ENCODE assay signal across 8 mouse cellular contexts in the genomic region with DNA sequence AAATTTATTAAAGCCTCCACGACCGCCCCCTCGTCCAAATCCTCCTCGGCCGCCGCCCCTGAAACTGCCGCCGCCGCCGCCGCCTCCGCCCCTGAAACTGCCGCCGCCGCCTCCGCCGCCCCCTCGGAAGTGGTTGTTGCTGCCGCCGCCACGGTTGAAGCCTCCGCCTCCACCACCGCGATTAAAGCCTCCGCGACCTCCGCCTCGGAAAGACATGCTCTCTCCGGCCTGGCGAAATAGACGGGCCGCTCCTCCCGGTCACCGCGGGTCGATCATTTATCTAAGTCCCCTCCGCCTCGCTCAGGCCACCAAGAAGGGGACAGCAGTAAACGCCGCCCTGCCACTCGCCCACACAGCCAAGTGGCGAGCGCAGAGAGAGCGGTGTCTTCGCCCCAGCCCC. TPM values are rescaled to one million over a fixed set of nuclear protein-coding genes. Genes with fewer than 3 reads are reported as not detected.
DNase-seq lines count a peak whose midpoint lies in the region; ATAC-seq and TF ChIP-seq lines count a peak whose summit lies in the region.

No protein-coding gene starts in this region.

- H3ac ChIP-seq in C2C12 (ENCODE audit: control insufficient read depth, insufficient read length, low read depth) = peak overlapping the region; percentile 98

- no peak for TF ChIP-seq CTCF in C2C12 (IDR thresholded peaks at IDR 0.05; ENCODE audit: control insufficient read depth, insufficient read depth, insufficient read length)

- no peak for ATAC-seq in embryonic facial prominence, embryonic 12.5 days (ENCODE audit: insufficient number of reproducible peaks, insufficient read depth, low FRiP score, low TSS enrichment)
- peak; percentile 24 for ATAC-seq in inflammation-experienced regulatory T-cells, adult 6 months
- no peak; the same call in 1 of the 2 replicates for ATAC-seq in stomach, embryonic 16.5 days (ENCODE audit: insufficient read depth, low FRiP score)

- peak overlapping the region; percentile 74 for H3K4me2 ChIP-seq in embryonic facial prominence, embryonic 12.5 days (replicated peaks)
- H3K4me2 ChIP-seq in stomach, embryonic 16.5 days (ENCODE audit: low read depth, low read length) = peak overlapping the region; percentile 72

- H3K79me3 ChIP-seq in C2C12 (ENCODE audit: low read depth) = peaks cover 44% of the 10 kb centered on the region

- H3K9ac ChIP-seq in embryonic facial prominence, embryonic 12.5 days = peak overlapping the region; percentile 80
- H3K9ac ChIP-seq in stomach, embryonic 16.5 days (ENCODE audit: low read length) = peak overlapping the region; percentile 89

- peaks cover 53% of the 10 kb centered on the region for H3K79me2 ChIP-seq in C2C12 (ENCODE audit: control insufficient read depth, insufficient read depth)

- H3K4me1 ChIP-seq in embryonic facial prominence, embryonic 12.5 days = peaks cover 8% of the 10 kb centered on the region
- H3K4me1 ChIP-seq in stomach, embryonic 16.5 days (ENCODE audit: control insufficient read depth, insufficient read depth, low read length) = peaks cover 16% of the 10 kb centered on the region

- peaks cover 16% of the 10 kb centered on the region for H3K36me3 ChIP-seq in C2C12 (ENCODE audit: control insufficient read depth, insufficient read depth)
- peaks cover 14% of the 10 kb centered on the region for H3K36me3 ChIP-seq in embryonic facial prominence, embryonic 12.5 days
- H3K36me3 ChIP-seq in stomach, embryonic 16.5 days (ENCODE audit: control insufficient read depth, insufficient read depth, low read length) = no peaks in the 10 kb centered on the region

- H3K4me3 ChIP-seq in C2C12 (ENCODE audit: insufficient read depth, poor library complexity, severe bottlenecking) = peak overlapping the region; percentile 82
- peak overlapping the region; percentile 96 for H3K4me3 ChIP-seq in embryonic facial prominence, embryonic 12.5 days
- H3K4me3 ChIP-seq in stomach, embryonic 16.5 days (replicated peaks; ENCODE audit: low read length) = peak overlapping the region; percentile 91

- DNase-seq in gastrocnemius, adult 18-20 months (ENCODE audit: low spot score) = peak; percentile 20
- DNase-seq in gastrocnemius, adult 8-10 months (ENCODE audit: low spot score in 2 of 2) = no peak
- DNase-seq in lung, postnatal 14 days = peak; percentile 29
- DNase-seq in cerebellum, adult 11 months = no peak

- peaks cover 2% of the 10 kb centered on the region for H3K27me3 ChIP-seq in C2C12 (ENCODE audit: control insufficient read depth, insufficient read depth, insufficient read length)
- H3K27me3 ChIP-seq in embryonic facial prominence, embryonic 12.5 days = no peaks in the 10 kb centered on the region
- H3K27me3 ChIP-seq in stomach, embryonic 16.5 days (ENCODE audit: control insufficient read depth, insufficient read depth, low read length) = no peaks in the 10 kb centered on the region

- WGBS in embryonic facial prominence, embryonic 12.5 days = under 1% methylated on average over 45 of the region's 45 CpGs
- under 1% methylated on average over 45 of the region's 45 CpGs for WGBS in stomach, embryonic 16.5 days

- peak overlapping the region; percentile 86 for H3K27ac ChIP-seq in embryonic facial prominence, embryonic 12.5 days
- peak overlapping the region; percentile 85 for H3K27ac ChIP-seq in stomach, embryonic 16.5 days (ENCODE audit: low read length)

- no peaks in the 10 kb centered on the region for H3K9me3 ChIP-seq in embryonic facial prominence, embryonic 12.5 days
- no peaks in the 10 kb centered on the region for H3K9me3 ChIP-seq in stomach, embryonic 16.5 days (replicated peaks; ENCODE audit: control insufficient read depth, low read length)

TF ChIP-seq in C2C12, 6 proteins besides CTCF, POLR2A, EP300 and RAD21:
- TF ChIP-seq MAX (IDR thresholded peaks at IDR 0.05) (no peak), MYOG (IDR thresholded peaks at IDR 0.05; ENCODE audit: control insufficient read depth, extremely low read depth, insufficient read length) (no peak), USF1 (IDR thresholded peaks at IDR 0.05; ENCODE audit: low read depth) (no peak), FOSL1 (IDR thresholded peaks at IDR 0.05; ENCODE audit: insufficient read depth, low read length, poor library complexity, severe bottlenecking) (no peak), CEBPB (IDR thresholded peaks at IDR 0.05; ENCODE audit: low read depth) (no peak), MYOD1 (IDR thresholded peaks at IDR 0.05; ENCODE audit: control insufficient read depth, insufficient read length, low read depth) (no peak)

RNA-seq across cellular contexts. Expression of a gene that starts 0.6 kb away (rescaled TPM):
- 10 to 100 TPM; 19.7 to 21.7 TPM for total RNA-seq in gastrocnemius, adult 18-20 months (2021)
- total RNA-seq in gastrocnemius, adult 8-10 months (2022) = 10 to 100 TPM; 13.5 to 24.3 (median 18.7) TPM
- polyA plus RNA-seq in C2C12 (2012; fragmentation: generic; extraction: Trizol) = 222 TPM
- polyA plus RNA-seq in embryonic facial prominence, embryonic 12.5 days (2016; fragmentation: Nextera tagmentation; extraction: Ambion mirVana) = 107 and 111 TPM in 2 replicates
- polyA plus RNA-seq in inflammation-experienced regulatory T-cells, adult 6 months (2017; shearing (Covaris generic)) = 10 to 100 TPM; 13.5 to 14.1 (median 13.8) TPM
- polyA plus RNA-seq in stomach, embryonic 16.5 days (2015; fragmentation: Nextera tagmentation; extraction: Ambion mirVana) = 42.9 and 44.5 TPM in 2 replicates

RNA-seq across cellular contexts. Expression of a gene that starts 5.1 kb away (rescaled TPM):
- under 1 TPM in 1 of 2 experiments, not detected in 1; 0.38 TPM for total RNA-seq in gastrocnemius, adult 18-20 months (2021)
- total RNA-seq in gastrocnemius, adult 8-10 months (2022) = not detected
- not detected for polyA plus RNA-seq in C2C12 (2012; fragmentation: generic; extraction: Trizol)
- 0.52 and 0.84 TPM in 2 replicates for polyA plus RNA-seq in embryonic facial prominence, embryonic 12.5 days (2016; fragmentation: Nextera tagmentation; extraction: Ambion mirVana)
- not detected for polyA plus RNA-seq in inflammation-experienced regulatory T-cells, adult 6 months (2017; shearing (Covaris generic))
- 103 and 125 TPM in 2 replicates for polyA plus RNA-seq in stomach, embryonic 16.5 days (2015; fragmentation: Nextera tagmentation; extraction: Ambion mirVana)

RNA-seq across cellular contexts. Expression of a gene that starts 8.2 kb away (rescaled TPM):
- total RNA-seq in gastrocnemius, adult 18-20 months (2021) = not detected
- not detected for total RNA-seq in gastrocnemius, adult 8-10 months (2022)
- polyA plus RNA-seq in C2C12 (2012; fragmentation: generic; extraction: Trizol) = 0.04 TPM
- 0.32 and 0.35 TPM in 2 replicates for polyA plus RNA-seq in embryonic facial prominence, embryonic 12.5 days (2016; fragmentation: Nextera tagmentation; extraction: Ambion mirVana)
- polyA plus RNA-seq in inflammation-experienced regulatory T-cells, adult 6 months (2017; shearing (Covaris generic)) = under 1 TPM in 1 of 3 experiments, not detected in 2; 0.18 TPM
- polyA plus RNA-seq in stomach, embryonic 16.5 days (2015; fragmentation: Nextera tagmentation; extraction: Ambion mirVana) = 0.16 TPM in 1 of 2 replicates, not detected in the other

RNA-seq across cellular contexts. Expression of a gene that starts 26.8 kb away (rescaled TPM):
- total RNA-seq in gastrocnemius, adult 18-20 months (2021) = not detected
- not detected for total RNA-seq in gastrocnemius, adult 8-10 months (2022)
- polyA plus RNA-seq in C2C12 (2012; fragmentation: generic; extraction: Trizol) = not detected
- not detected in 2 replicates for polyA plus RNA-seq in embryonic facial prominence, embryonic 12.5 days (2016; fragmentation: Nextera tagmentation; extraction: Ambion mirVana)
- not detected for polyA plus RNA-seq in inflammation-experienced regulatory T-cells, adult 6 months (2017; shearing (Covaris generic))
- not detected in 2 replicates for polyA plus RNA-seq in stomach, embryonic 16.5 days (2015; fragmentation: Nextera tagmentation; extraction: Ambion mirVana)

RNA-seq across cellular contexts. Expression of a gene that starts 47.8 kb away (rescaled TPM):
- total RNA-seq in gastrocnemius, adult 18-20 months (2021) = 100 to 1,000 TPM in 1 of 2 experiments, 10 to 100 TPM in 1; 89.5 to 116 TPM
- 10 to 100 TPM; 83.7 to 92.7 (median 86.9) TPM for total RNA-seq in gastrocnemius, adult 8-10 months (2022)
- polyA plus RNA-seq in C2C12 (2012; fragmentation: generic; extraction: Trizol) = 20.3 TPM
- polyA plus RNA-seq in embryonic facial prominence, embryonic 12.5 days (2016; fragmentation: Nextera tagmentation; extraction: Ambion mirVana) = 25.2 and 26.3 TPM in 2 replicates
- 1 to 10 TPM in 2 of 3 experiments, under 1 TPM in 1; 0.92 to 2.5 (median 1.1) TPM for polyA plus RNA-seq in inflammation-experienced regulatory T-cells, adult 6 months (2017; shearing (Covaris generic))
- 49.4 and 56.0 TPM in 2 replicates for polyA plus RNA-seq in stomach, embryonic 16.5 days (2015; fragmentation: Nextera tagmentation; extraction: Ambion mirVana)

Comparison
In these comparisons a context has a peak if more than half of its experiments do, and no peak if none do; other contexts are left out.
1. DNase-seq: peak in gastrocnemius, adult 18-20 months (single experiment) and lung, postnatal 14 days (single experiment); none in gastrocnemius, adult 8-10 months (0 of 2) and cerebellum, adult 11 months (single experiment).
2. RNA of a gene that starts 5.1 kb away (polyA plus RNA-seq): 103 to 125 TPM in stomach, embryonic 16.5 days; 0.52 to 0.84 TPM in embryonic facial prominence, embryonic 12.5 days, not detected in C2C12 (single experiment) and not detected in inflammation-experienced regulatory T-cells, adult 6 months; every median in the first group is over 10 times any median in the second.
3. Peak in every context shown above with its lines, with median percentiles within 50 percentile points of each other: H3K4me3 ChIP-seq.